Mouse (Mus musculus): ENCODE measurements around the gene Rps24. TPM values are rescaled to one million over a fixed set of nuclear protein-coding genes. Genes with fewer than 3 reads are reported as not detected.

Rps24 gene
- polyA plus RNA-seq, 1 experiment from 2014 or later, result 482 TPM

GRCm38 (mm10) chr14:24508070-24508773 lies 21.3 kb downstream of the Rps24 start:
- H3K4me1 ChIP-seq (replicated peaks; ENCODE audit: control insufficient read depth, insufficient read depth, low read length), result peaks cover 19% of the 10 kb centered on the region
- WGBS, result 7% methylated on average over 18 of the region's 18 CpGs
- no peaks in the 10 kb centered on the region for H3K27me3 ChIP-seq (replicated peaks; ENCODE audit: control insufficient read depth, insufficient read depth, low read length)
- peaks cover 3% of the 10 kb centered on the region; the same call in 1 of the 2 replicates for H3K9me3 ChIP-seq (ENCODE audit: control insufficient read depth, low read length)
- peak; percentile 19; the same call in 1 of the 2 replicates for ATAC-seq
- no peak overlapping the region for H3K27ac ChIP-seq (ENCODE audit: low read length)
- peak overlapping the region; percentile 44 for H3K4me2 ChIP-seq (ENCODE audit: low read length)
- no peak overlapping the region for H3K4me3 ChIP-seq (replicated peaks; ENCODE audit: low read length)
- no peaks in the 10 kb centered on the region for H3K36me3 ChIP-seq (ENCODE audit: control insufficient read depth, insufficient read depth)
- peak overlapping the region; percentile 43 for H3K9ac ChIP-seq (replicated peaks; ENCODE audit: low read depth, low read length)

GRCm38 (mm10) chr14:24509557-24509956 lies 22.6 kb downstream of the Rps24 start:
- no peak for ATAC-seq
- H3K27me3 ChIP-seq (replicated peaks; ENCODE audit: control insufficient read depth, insufficient read depth, low read length), result no peaks in the 10 kb centered on the region
- H3K4me3 ChIP-seq (replicated peaks; ENCODE audit: low read length), result no peak overlapping the region
- peaks cover 20% of the 10 kb centered on the region for H3K4me1 ChIP-seq (replicated peaks; ENCODE audit: control insufficient read depth, insufficient read depth, low read length)
- H3K4me2 ChIP-seq (ENCODE audit: low read length), result no peak overlapping the region
- H3K27ac ChIP-seq (ENCODE audit: low read length), result no peak overlapping the region
- H3K36me3 ChIP-seq (ENCODE audit: control insufficient read depth, insufficient read depth), result no peaks in the 10 kb centered on the region
- WGBS, result 53% methylated on average over 5 of the region's 5 CpGs
- H3K9ac ChIP-seq (replicated peaks; ENCODE audit: low read depth, low read length), result no peak overlapping the region
- peaks cover 3% of the 10 kb centered on the region; the same call in 1 of the 2 replicates for H3K9me3 ChIP-seq (ENCODE audit: control insufficient read depth, low read length)

DNA sequence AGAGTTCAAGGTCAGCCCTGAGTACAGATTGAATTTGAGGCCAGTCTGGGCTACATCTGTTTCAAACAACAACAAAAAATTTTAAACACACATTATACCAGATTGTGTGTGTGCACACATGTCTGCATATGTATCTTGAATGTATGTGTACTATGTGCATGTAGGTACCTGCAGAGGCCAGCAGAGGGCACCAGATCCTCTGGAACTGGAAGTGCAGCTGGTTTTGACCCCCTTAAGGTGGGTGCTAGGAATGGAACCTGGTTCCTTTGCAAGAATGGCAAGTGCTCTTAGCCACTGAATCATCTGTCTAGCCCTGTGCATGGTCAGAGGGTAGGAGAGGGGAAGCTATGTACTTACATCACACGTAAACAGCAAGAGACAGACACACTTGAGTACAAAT lies 23.3 kb downstream of the Rps24 start:
- Histone ChIP-seq H3K36me3 (ENCODE audit: control insufficient read depth, insufficient read depth) (no peaks in the 10 kb centered on the region), H3K27ac (ENCODE audit: low read length) (no peak overlapping the region), H3K9me3 (ENCODE audit: control insufficient read depth, low read length) (peaks cover 3% of the 10 kb centered on the region; the same call in 1 of the 2 replicates), H3K4me1 (replicated peaks; ENCODE audit: control insufficient read depth, insufficient read depth, low read length) (peaks cover 20% of the 10 kb centered on the region), H3K4me3 (replicated peaks; ENCODE audit: low read length) (no peak overlapping the region), H3K27me3 (replicated peaks; ENCODE audit: control insufficient read depth, insufficient read depth, low read length) (no peaks in the 10 kb centered on the region), H3K4me2 (ENCODE audit: low read length) (no peak overlapping the region), H3K9ac (replicated peaks; ENCODE audit: low read depth, low read length) (no peak overlapping the region)
- WGBS, result 96% methylated on average over 1 of the region's 1 CpGs
- ATAC-seq, result no peak

- Histone ChIP-seq H3K27ac (ENCODE audit: low read length) (no peak overlapping the region), H3K9ac (replicated peaks; ENCODE audit: low read depth, low read length) (no peak overlapping the region), H3K9me3 (ENCODE audit: control insufficient read depth, low read length) (peaks cover 3% of the 10 kb centered on the region; the same call in 1 of the 2 replicates), H3K36me3 (ENCODE audit: control insufficient read depth, insufficient read depth) (no peaks in the 10 kb centered on the region), H3K4me3 (replicated peaks; ENCODE audit: low read length) (no peak overlapping the region), H3K4me2 (ENCODE audit: low read length) (no peak overlapping the region), H3K4me1 (replicated peaks; ENCODE audit: control insufficient read depth, insufficient read depth, low read length) (peaks cover 20% of the 10 kb centered on the region), H3K27me3 (replicated peaks; ENCODE audit: control insufficient read depth, insufficient read depth, low read length) (no peaks in the 10 kb centered on the region)
- ATAC-seq, result no peak
- 94% methylated on average over 2 of the region's 2 CpGs for WGBS
These were observed 23.8 kb downstream of the Rps24 start for GRCm38 (mm10) chr14:24510679-24511078.

DNA sequence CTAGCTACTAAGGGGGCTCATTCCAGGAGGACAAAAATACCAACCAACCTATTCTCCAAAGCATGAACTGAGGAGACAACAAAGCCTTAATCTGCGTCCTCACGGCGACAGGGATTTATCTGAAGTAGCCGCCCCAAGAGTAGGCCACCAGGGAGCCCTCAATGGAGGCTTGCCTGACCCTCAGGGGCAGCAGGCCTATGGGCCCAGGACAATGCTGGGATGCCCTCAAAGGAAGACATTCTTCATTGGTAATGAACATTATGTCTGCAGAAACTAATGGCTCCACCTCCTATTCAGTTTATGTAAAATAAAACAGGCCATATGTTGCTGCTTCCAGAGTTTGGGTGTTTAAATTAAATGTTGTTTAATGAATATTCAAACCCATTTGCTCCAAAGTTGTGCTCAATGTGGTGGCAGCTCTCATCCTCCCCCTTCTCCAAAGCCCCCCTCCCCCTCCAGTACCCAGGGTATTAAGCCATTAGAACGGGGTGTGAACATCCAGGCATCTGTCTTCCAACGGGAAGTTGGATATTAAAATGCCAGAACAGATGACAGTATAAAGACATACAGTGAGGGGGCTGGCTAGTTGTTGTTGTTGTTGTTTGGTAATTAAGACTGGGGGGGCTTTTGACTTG lies 25.7 kb downstream of the Rps24 start:
- Histone ChIP-seq H3K27me3 (replicated peaks; ENCODE audit: control insufficient read depth, insufficient read depth, low read length) (no peaks in the 10 kb centered on the region), H3K27ac (ENCODE audit: low read length) (peak overlapping the region; percentile 74), H3K4me3 (replicated peaks; ENCODE audit: low read length) (no peak overlapping the region), H3K36me3 (ENCODE audit: control insufficient read depth, insufficient read depth) (no peaks in the 10 kb centered on the region), H3K9ac (replicated peaks; ENCODE audit: low read depth, low read length) (no peak overlapping the region), H3K4me1 (replicated peaks; ENCODE audit: control insufficient read depth, insufficient read depth, low read length) (peaks cover 20% of the 10 kb centered on the region), H3K4me2 (ENCODE audit: low read length) (no peak overlapping the region), H3K9me3 (ENCODE audit: control insufficient read depth, low read length) (peaks cover 3% of the 10 kb centered on the region; the same call in 1 of the 2 replicates)
- WGBS, result 54% methylated on average over 6 of the region's 6 CpGs
- peak; percentile 83 for ATAC-seq

- no peak for ATAC-seq
- peaks cover 14% of the 10 kb centered on the region for H3K4me1 ChIP-seq (replicated peaks; ENCODE audit: control insufficient read depth, insufficient read depth, low read length)
- no peaks in the 10 kb centered on the region for H3K36me3 ChIP-seq (ENCODE audit: control insufficient read depth, insufficient read depth)
- no peak overlapping the region for H3K4me2 ChIP-seq (ENCODE audit: low read length)
- no peak overlapping the region for H3K9ac ChIP-seq (replicated peaks; ENCODE audit: low read depth, low read length)
- H3K27ac ChIP-seq (ENCODE audit: low read length), result no peak overlapping the region
- no peaks in the 10 kb centered on the region for H3K27me3 ChIP-seq (replicated peaks; ENCODE audit: control insufficient read depth, insufficient read depth, low read length)
- WGBS, result 79% methylated on average over 8 of the region's 8 CpGs
- no peak overlapping the region for H3K4me3 ChIP-seq (replicated peaks; ENCODE audit: low read length)
- no peaks in the 10 kb centered on the region for H3K9me3 ChIP-seq (ENCODE audit: control insufficient read depth, low read length)
These were observed 34.7 kb downstream of the Rps24 start for GRCm38 (mm10) chr14:24521597-24521996.

GRCm38 (mm10) chr14:24525137-24525536 lies 38.2 kb downstream of the Rps24 start:
- Histone ChIP-seq H3K9me3 (ENCODE audit: control insufficient read depth, low read length) (no peaks in the 10 kb centered on the region), H3K36me3 (ENCODE audit: control insufficient read depth, insufficient read depth) (no peaks in the 10 kb centered on the region), H3K27me3 (replicated peaks; ENCODE audit: control insufficient read depth, insufficient read depth, low read length) (no peaks in the 10 kb centered on the region), H3K27ac (ENCODE audit: low read length) (peak overlapping the region; percentile 92), H3K4me1 (replicated peaks; ENCODE audit: control insufficient read depth, insufficient read depth, low read length) (peaks cover 25% of the 10 kb centered on the region), H3K4me3 (replicated peaks; ENCODE audit: low read length) (no peak overlapping the region), H3K4me2 (ENCODE audit: low read length) (no peak overlapping the region), H3K9ac (replicated peaks; ENCODE audit: low read depth, low read length) (no peak overlapping the region)
- ATAC-seq, result no peak
- 55% methylated on average over 3 of the region's 3 CpGs for WGBS

DNA sequence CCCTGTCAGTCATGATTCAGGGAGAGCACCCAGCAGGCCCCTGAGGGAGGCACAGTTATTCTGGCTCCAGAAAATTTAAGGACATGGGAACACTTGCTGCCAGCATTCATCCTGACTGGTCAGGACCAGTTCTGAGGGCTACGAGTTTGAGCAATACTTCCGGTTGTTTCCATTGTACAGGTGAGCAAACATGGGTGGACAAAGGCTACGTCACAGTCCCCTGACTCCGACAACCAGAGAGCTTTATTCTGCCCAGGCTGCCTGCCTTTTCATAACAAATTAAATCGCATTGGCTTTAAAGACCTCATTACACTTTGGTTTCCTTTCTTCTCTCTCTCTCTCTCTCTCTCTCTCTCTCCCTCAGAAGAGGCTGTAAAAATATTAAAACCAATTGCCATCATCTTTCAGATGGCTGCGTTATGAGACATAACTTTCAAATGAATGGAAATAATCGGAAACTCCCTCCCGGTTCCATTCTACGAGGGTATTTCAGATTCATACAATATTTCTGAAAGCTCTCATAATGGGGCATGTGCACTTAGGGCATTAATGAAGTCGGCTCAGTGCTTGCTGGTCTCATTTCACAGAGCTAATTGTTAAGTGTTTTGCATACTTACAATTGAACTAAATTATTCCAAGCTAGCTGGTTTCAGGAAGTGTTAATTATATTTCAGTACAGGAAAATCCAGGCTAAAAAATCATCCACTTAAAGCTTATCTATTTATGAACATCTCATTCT lies 38.9 kb downstream of the Rps24 start:
- H3K4me1 ChIP-seq (replicated peaks; ENCODE audit: control insufficient read depth, insufficient read depth, low read length), result peaks cover 32% of the 10 kb centered on the region
- H3K4me2 ChIP-seq (ENCODE audit: low read length), result peak overlapping the region; percentile 12; the same call in 1 of the 2 replicates
- ATAC-seq, result peak; percentile 81
- no peaks in the 10 kb centered on the region for H3K36me3 ChIP-seq (ENCODE audit: control insufficient read depth, insufficient read depth)
- WGBS, result 7% methylated on average over 10 of the region's 10 CpGs
- H3K27ac ChIP-seq (ENCODE audit: low read length), result peak overlapping the region; percentile 92
- no peak overlapping the region for H3K9ac ChIP-seq (replicated peaks; ENCODE audit: low read depth, low read length)
- no peak overlapping the region for H3K4me3 ChIP-seq (replicated peaks; ENCODE audit: low read length)
- H3K9me3 ChIP-seq (ENCODE audit: control insufficient read depth, low read length), result no peaks in the 10 kb centered on the region
- H3K27me3 ChIP-seq (replicated peaks; ENCODE audit: control insufficient read depth, insufficient read depth, low read length), result no peaks in the 10 kb centered on the region

GRCm38 (mm10) chr14:24526440-24526839 lies 39.5 kb downstream of the Rps24 start:
- WGBS, result 14% methylated on average over 10 of the region's 10 CpGs
- no peak overlapping the region for H3K4me3 ChIP-seq (replicated peaks; ENCODE audit: low read length)
- peak; percentile 57 for ATAC-seq
- H3K27ac ChIP-seq (ENCODE audit: low read length), result peak overlapping the region; percentile 39
- H3K36me3 ChIP-seq (ENCODE audit: control insufficient read depth, insufficient read depth), result no peaks in the 10 kb centered on the region
- H3K4me2 ChIP-seq (ENCODE audit: low read length), result no peak overlapping the region
- no peaks in the 10 kb centered on the region for H3K27me3 ChIP-seq (replicated peaks; ENCODE audit: control insufficient read depth, insufficient read depth, low read length)
- peaks cover 33% of the 10 kb centered on the region for H3K4me1 ChIP-seq (replicated peaks; ENCODE audit: control insufficient read depth, insufficient read depth, low read length)
- H3K9ac ChIP-seq (replicated peaks; ENCODE audit: low read depth, low read length), result no peak overlapping the region
- H3K9me3 ChIP-seq (ENCODE audit: control insufficient read depth, low read length), result no peaks in the 10 kb centered on the region

Measured in forebrain, embryonic 16.5 days (tissue).